Mouse (Mus musculus): ENCODE results near the gene Clybl. TPM values are rescaled to one million over a fixed set of nuclear protein-coding genes. Genes with fewer than 3 reads are reported as not detected.

Clybl gene
- total and polyA plus RNA-seq, 3 experiments = 16.5 to 25.7 (median 18.7) TPM

GRCm38 (mm10) chr14:122432558-122432957 lies 251.1 kb downstream of the Clybl start:
- Histone ChIP-seq H3K27ac (ENCODE audit: insufficient read depth, low read depth) (no peak overlapping the region), H3K9me3 (replicated peaks; ENCODE audit: low read length) (no peaks in the 10 kb centered on the region), H3K4me1 (ENCODE audit: control insufficient read depth in 1 of 2, insufficient read depth in 2 of 2) (peaks cover 0 to 8% of the 10 kb centered on the region in 2 experiments; a peak in 1 of 4 replicates), H3K4me2 (ENCODE audit: insufficient read depth, low read depth, poor library complexity, severe bottlenecking) (peak overlapping the region; percentile 45; the same call in 1 of the 2 replicates), H3K9ac (ENCODE audit: insufficient read depth, low read depth) (no peak overlapping the region), H3K27me3 (replicated peaks) (no peaks in the 10 kb centered on the region), H3K79me2 (replicated peaks; ENCODE audit: control insufficient read depth, extremely low read depth, insufficient read depth, poor library complexity, severe bottlenecking) (no peaks in the 10 kb centered on the region), H3K36me3 (replicated peaks in 1 of 2; ENCODE audit: control insufficient read depth in 1 of 2, insufficient read depth in 1 of 2, low read length in 1 of 2) (no peaks in the 10 kb centered on the region), H3K4me3 (replicated peaks in 1 of 3; ENCODE audit: low read depth in 2 of 3, low read length in 2 of 3, poor library complexity in 1 of 3) (no peak overlapping the region)
- TF ChIP-seq MEF2A (IDR thresholded peaks at IDR 0.05; ENCODE audit: borderline replicate concordance, low read depth, low read length) = no peak
- no peak for TF ChIP-seq UBTF (IDR thresholded peaks at IDR 0.05; ENCODE audit: low read depth, low read length)
- TF ChIP-seq CTCF (conservative IDR thresholded peaks at IDR 0.05 in 1 of 2, IDR thresholded peaks at IDR 0.05 in 1 of 2; ENCODE audit: low read depth in 2 of 2, low read length in 2 of 2) = no peak
- TF ChIP-seq ZC3H11A (IDR thresholded peaks at IDR 0.05; ENCODE audit: low read depth, low read length) = no peak
- TF ChIP-seq MAX (IDR thresholded peaks at IDR 0.05; ENCODE audit: low read length) = no peak
- no peak for TF ChIP-seq ZNF384 (IDR thresholded peaks at IDR 0.05; ENCODE audit: low read depth, low read length)
- no peak for TF ChIP-seq BHLHE40 (IDR thresholded peaks at IDR 0.05; ENCODE audit: low read depth, low read length)
- in situ Hi-C loops (cut with MboI; ENCODE audit: low pct_ligation_motif_present, low pct_unique_long_range_greater_than_20kb, low sequenced_read_pairs) = no loop called here
- no peak for DNase-seq (ENCODE audit: extremely low read depth)
- dilution Hi-C loops (cut with MboI; ENCODE audit: extremely low pct_ligation_motif_present, extremely low pct_unique_long_range_greater_than_20kb, low sequenced_read_pairs) = no loop called here

DNA sequence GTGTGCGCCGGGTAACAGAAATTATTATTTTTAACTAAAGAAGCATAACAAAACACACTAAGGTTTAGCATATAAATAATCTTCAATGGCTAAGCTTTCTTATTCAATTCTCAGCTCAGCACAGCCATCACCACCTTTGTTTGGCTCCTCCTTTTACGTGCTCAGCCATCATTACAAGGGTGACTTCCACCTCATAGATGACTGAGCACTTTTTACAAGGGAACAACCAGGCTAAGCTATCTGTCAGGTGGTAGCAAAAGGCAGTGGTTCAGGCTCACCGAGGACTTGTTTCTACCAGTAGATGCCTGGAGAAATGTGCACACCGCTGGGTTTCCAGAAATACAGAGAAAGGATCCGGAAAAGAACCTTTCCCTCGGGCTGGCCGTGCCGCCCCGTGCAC lies 252.5 kb downstream of the Clybl start:
- H3K4me2 ChIP-seq (ENCODE audit: insufficient read depth, low read depth, poor library complexity, severe bottlenecking) = no peak overlapping the region
- in situ Hi-C loops (cut with MboI; ENCODE audit: low pct_ligation_motif_present, low pct_unique_long_range_greater_than_20kb, low sequenced_read_pairs) = no loop called here
- no peaks in the 10 kb centered on the region for H3K27me3 ChIP-seq (replicated peaks)
- no peak overlapping the region for H3K4me3 ChIP-seq (replicated peaks in 1 of 3; ENCODE audit: low read depth in 2 of 3, low read length in 2 of 3, poor library complexity in 1 of 3)
- no peaks in the 10 kb centered on the region for H3K9me3 ChIP-seq (replicated peaks; ENCODE audit: low read length)
- peaks cover 0 to 8% of the 10 kb centered on the region in 2 experiments; a peak in 1 of 4 replicates for H3K4me1 ChIP-seq (ENCODE audit: control insufficient read depth in 1 of 2, insufficient read depth in 2 of 2)
- no peaks in the 10 kb centered on the region for H3K79me2 ChIP-seq (replicated peaks; ENCODE audit: control insufficient read depth, extremely low read depth, insufficient read depth, poor library complexity, severe bottlenecking)
- no peaks in the 10 kb centered on the region for H3K36me3 ChIP-seq (replicated peaks in 1 of 2; ENCODE audit: control insufficient read depth in 1 of 2, insufficient read depth in 1 of 2, low read length in 1 of 2)
- DNase-seq (ENCODE audit: extremely low read depth) = no peak
- no peak for TF ChIP-seq CTCF (conservative IDR thresholded peaks at IDR 0.05 in 1 of 2, IDR thresholded peaks at IDR 0.05 in 1 of 2; ENCODE audit: low read depth in 2 of 2, low read length in 2 of 2)
- no peak for TF ChIP-seq NRF1 (IDR thresholded peaks at IDR 0.05; ENCODE audit: low read depth, low read length)
- no peak for TF ChIP-seq EP300 (IDR thresholded peaks at IDR 0.05; ENCODE audit: low read length)
- TF ChIP-seq NELFE (IDR thresholded peaks at IDR 0.05; ENCODE audit: low read depth, low read length) = no peak
- no peak for TF ChIP-seq POLR2A (IDR thresholded peaks at IDR 0.05; ENCODE audit: low read depth, low read length)
- no peak for TF ChIP-seq ZC3H11A (IDR thresholded peaks at IDR 0.05; ENCODE audit: low read depth, low read length)
- no peak for TF ChIP-seq SMC3 (IDR thresholded peaks at IDR 0.05; ENCODE audit: low read depth, low read length)
- TF ChIP-seq E2F4 (IDR thresholded peaks at IDR 0.05; ENCODE audit: insufficient replicate concordance, low read depth, low read length) = no peak
- TF ChIP-seq JUND (conservative IDR thresholded peaks at IDR 0.05; ENCODE audit: low read depth, low read length) = no peak
- no peak for TF ChIP-seq CHD2 (IDR thresholded peaks at IDR 0.05; ENCODE audit: low read length)
- no peak for TF ChIP-seq TCF12 (IDR thresholded peaks at IDR 0.05; ENCODE audit: low read depth, low read length)
- no peak overlapping the region for H3K9ac ChIP-seq (ENCODE audit: insufficient read depth, low read depth)
- dilution Hi-C loops (cut with MboI; ENCODE audit: extremely low pct_ligation_motif_present, extremely low pct_unique_long_range_greater_than_20kb, low sequenced_read_pairs) = no loop called here
- no peak overlapping the region for H3K27ac ChIP-seq (ENCODE audit: insufficient read depth, low read depth)

All from CH12.LX (cell line).